17 mouse cellular contexts compared by ENCODE assay signal in the genomic region with DNA sequence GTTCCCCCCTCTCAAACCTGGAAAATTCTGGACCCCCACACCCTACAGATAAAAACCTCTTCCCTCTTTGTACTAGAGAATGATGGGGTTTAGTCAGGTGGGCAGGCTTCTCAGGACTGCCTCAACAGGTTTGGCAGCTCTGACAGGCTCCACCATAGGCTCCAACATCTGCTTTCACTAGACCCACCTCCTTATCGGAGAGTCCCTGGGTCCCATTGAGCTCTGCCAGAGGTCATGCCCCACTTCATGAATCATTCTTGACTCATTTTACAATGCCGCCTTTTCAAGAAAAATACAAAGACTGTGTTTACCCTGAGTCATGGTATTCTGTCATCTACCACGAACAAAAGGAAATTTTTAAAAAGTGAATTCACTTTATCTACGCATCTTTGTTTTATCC. TPM values are rescaled to one million over a fixed set of nuclear protein-coding genes. Genes with fewer than 3 reads are reported as not detected.
"Had no signal": no experiment of that assay in that cellular context is flagged by ENCODE, and none has a peak within 500 bp of the region (broad histone marks: within the 10 kb centered on the region; RNA-seq: fewer than 3 reads in every experiment).

No protein-coding gene starts in this region.

- H3K27me3 ChIP-seq: limb, embryonic 13.5 days; neural tube, embryonic 15.5 days had no signal

- H3K9ac ChIP-seq: limb, embryonic 13.5 days; liver, embryonic 14.5 days; neural tube, embryonic 15.5 days had no signal

- H3K4me2 ChIP-seq: limb, embryonic 13.5 days; neural tube, embryonic 15.5 days had no signal

- H3K4me1 ChIP-seq: limb, embryonic 13.5 days; neural tube, embryonic 15.5 days had no signal

- H3K27ac ChIP-seq: layer of hippocampus, adult 2 months; limb, embryonic 13.5 days; liver, embryonic 14.5 days; neural tube, embryonic 15.5 days had no signal

- H3K4me3 ChIP-seq: layer of hippocampus, adult 2 months; limb, embryonic 13.5 days; myocyte; neural tube, embryonic 15.5 days had no signal

- H3K36me3 ChIP-seq: limb, embryonic 13.5 days; neural tube, embryonic 15.5 days had no signal

- DNase-seq: kidney, adult 11 months; kidney, postnatal 10 days; kidney, postnatal 4 days; left cerebral cortex, postnatal 4 days; midbrain, embryonic 14.5 days; right cerebral cortex, adult 18-20 months; right cerebral cortex, postnatal 25 days; thymus, postnatal 4 days had no signal

- H3K9me3 ChIP-seq: limb, embryonic 13.5 days; neural tube, embryonic 15.5 days had no signal

RNA-seq across cellular contexts. Expression of a gene that starts 3.2 kb away (rescaled TPM):
- total RNA-seq: liver, adult 2 months had no signal
- polyA plus RNA-seq: kidney, embryonic 14.5 days; limb, embryonic 13.5 days; liver, adult 2 months; liver, embryonic 14.5 days; lung, embryonic 16.5 days; midbrain, embryonic 14.5 days; myocyte; neural tube, embryonic 11.5 days had no signal

RNA-seq across cellular contexts. Expression of a gene that starts 21.5 kb away (rescaled TPM):
- total RNA-seq: liver, adult 2 months had no signal
- polyA plus RNA-seq: liver, adult 2 months; liver, embryonic 14.5 days; lung, embryonic 16.5 days; myocyte had no signal
